Mouse (Mus musculus) limb, embryonic 10.5 days (tissue): ENCODE data around the gene Mef2b. TPM values are rescaled to one million over a fixed set of nuclear protein-coding genes. Genes with fewer than 3 reads are reported as not detected.

Source experiments
- DNase-seq: peaks from one replicate; pipeline ENCODE4 v3.0.0-alpha.2; 2017; ENCODE audit warnings: low spot score
- H3K27ac ChIP-seq: fragments of 300-500 bp; sonication (generic); 2 replicates; pipeline ENCODE4 v1.5.1; 2016; ENCODE audit warnings: mild to moderate bottlenecking
- H3K27me3 ChIP-seq: fragments of 300-500 bp; sonication (generic); 2 replicates; pipeline ENCODE4 v1.6.1; 2016; ENCODE audit warnings: low read depth, mild to moderate bottlenecking; ENCODE audit not compliant: poor library complexity, severe bottlenecking
- H3K36me3 ChIP-seq: fragments of 300-500 bp; sonication (generic); 2 replicates; pipeline ENCODE4 v1.6.1; 2016; ENCODE audit warnings: mild to moderate bottlenecking, moderate library complexity
- H3K4me1 ChIP-seq: fragments of 300-500 bp; sonication (generic); 2 replicates; pipeline ENCODE4 v1.6.1; 2016
- H3K4me3 ChIP-seq: fragments of 300-500 bp; sonication (generic); 2 replicates; pipeline ENCODE4 v1.5.1; 2016; ENCODE audit warnings: mild to moderate bottlenecking, moderate library complexity
- H3K9me3 ChIP-seq: fragments of 300-500 bp; sonication (generic); replicated peaks from 2 replicates; pipeline ENCODE4 v1.6.1; 2016; ENCODE audit warnings: mild to moderate bottlenecking
- WGBS: fragments of 180-500 bp; shearing (Covaris S2); methylation state at CpG from one replicate; pipeline ENCODE4 v1.1.7; 2016; 5-methylcytosine and 5-hydroxymethylcytosine counted together
- polyA plus RNA-seq: library from polyadenylated mRNA; unstranded; fragments of >200 nt; fragmentation: Nextera tagmentation; extraction: Ambion mirVana; gene quantifications from 2 replicates; pipeline ENCODE4 v1.2.1, GENCODE M21; 2016

Gene Mef2b
- 0.29 and 0.60 TPM in 2 replicates for polyA plus RNA-seq

- Histone ChIP-seq H3K27me3 (no peaks in the 10 kb centered on the region), H3K4me1 (peaks cover 20% of the 10 kb centered on the region), H3K27ac (peak within 1 kb of the TSS; percentile 89), H3K4me3 (peak within 1 kb of the TSS; percentile 89), H3K9me3 (no peaks in the 10 kb centered on the region), H3K36me3 (peaks cover 62% of the 10 kb centered on the region)
- DNase-seq: peak; percentile 98
- under 1% methylated on average over 46 of the region's 46 CpGs for WGBS
Observed at GRCm38 (mm10) chr8:70139026-70139857, at the start of gene Mef2b, which contains the start of the genes Rfxank and Borcs8. Mef2b (plus strand) TSS chr8:70139711. Rfxank (minus strand) TSS chr8:70139154. Borcs8 (plus strand) TSS chr8:70139499.

GRCm38 (mm10) chr8:70092786-70093185 is 46.7 kb upstream of the Mef2b start:
- peaks cover 53% of the 10 kb centered on the region for H3K27me3 ChIP-seq
- H3K4me3 ChIP-seq: no peak overlapping the region
- H3K4me1 ChIP-seq: peaks cover 7% of the 10 kb centered on the region
- H3K36me3 ChIP-seq: no peaks in the 10 kb centered on the region
- WGBS: 52% methylated on average over 8 of the region's 8 CpGs
- DNase-seq: no peak
- H3K9me3 ChIP-seq: 0 out of 2 replicates have a peak, but pooled peaks cover 1% of the 10 kb centered on the region
- no peak overlapping the region for H3K27ac ChIP-seq

- H3K4me1 ChIP-seq: no peaks in the 10 kb centered on the region
Observed at GRCm38 (mm10) chr8:70099276-70099675, 40.2 kb upstream of the Mef2b start.

GRCm38 (mm10) chr8:70100241-70100640 is 39.3 kb upstream of the Mef2b start:
- Histone ChIP-seq H3K27me3 (no peaks in the 10 kb centered on the region), H3K4me3 (no peak overlapping the region), H3K27ac (no peak overlapping the region), H3K4me1 (no peaks in the 10 kb centered on the region), H3K9me3 (0 out of 2 replicates have a peak, but pooled peaks cover 1% of the 10 kb centered on the region), H3K36me3 (no peaks in the 10 kb centered on the region)
- WGBS: 88% methylated on average over 8 of the region's 8 CpGs
- DNase-seq: no peak

More at GRCm38 (mm10) chr8:70099276-70099675, 40.2 kb upstream of the Mef2b start:
- peaks cover 1% of the 10 kb centered on the region; the same call in 1 of the 2 replicates for H3K27me3 ChIP-seq
- 75% methylated on average over 8 of the region's 8 CpGs for WGBS
- no peak for DNase-seq
- 0 out of 2 replicates have a peak, but pooled peaks cover 1% of the 10 kb centered on the region for H3K9me3 ChIP-seq
- no peak overlapping the region for H3K27ac ChIP-seq
- H3K4me3 ChIP-seq: no peak overlapping the region
- no peaks in the 10 kb centered on the region for H3K36me3 ChIP-seq

GRCm38 (mm10) chr8:70104506-70104905 is 35.0 kb upstream of the Mef2b start:
- Histone ChIP-seq H3K27ac (no peak overlapping the region), H3K36me3 (no peaks in the 10 kb centered on the region), H3K4me1 (no peaks in the 10 kb centered on the region), H3K4me3 (no peak overlapping the region), H3K27me3 (peaks cover 25% of the 10 kb centered on the region), H3K9me3 (no peaks in the 10 kb centered on the region)
- WGBS: 17% methylated on average over 6 of the region's 6 CpGs
- DNase-seq: no peak

- H3K36me3 ChIP-seq: no peaks in the 10 kb centered on the region
- H3K27ac ChIP-seq: no peak overlapping the region
- no peak for DNase-seq
- no peaks in the 10 kb centered on the region for H3K9me3 ChIP-seq
- no peak overlapping the region for H3K4me3 ChIP-seq
- WGBS: 87% methylated on average over 7 of the region's 7 CpGs
- no peaks in the 10 kb centered on the region for H3K4me1 ChIP-seq
- peaks cover 29% of the 10 kb centered on the region for H3K27me3 ChIP-seq
Observed at GRCm38 (mm10) chr8:70104922-70105321, 34.6 kb upstream of the Mef2b start.

- WGBS: 76% methylated on average over 2 of the region's 2 CpGs
- Histone ChIP-seq H3K4me3 (no peak overlapping the region), H3K4me1 (peaks cover 11% of the 10 kb centered on the region), H3K9me3 (no peaks in the 10 kb centered on the region), H3K27ac (no peak overlapping the region), H3K36me3 (no peaks in the 10 kb centered on the region), H3K27me3 (peaks cover 84% of the 10 kb centered on the region)
- no peak for DNase-seq
Observed at GRCm38 (mm10) chr8:70110451-70110850, 29.1 kb upstream of the Mef2b start.

GRCm38 (mm10) chr8:70111192-70111795 is 28.2 kb upstream of the Mef2b start:
- no peaks in the 10 kb centered on the region for H3K36me3 ChIP-seq
- H3K4me1 ChIP-seq: peaks cover 11% of the 10 kb centered on the region
- DNase-seq: no peak
- peak overlapping the region; percentile 15; the same call in 1 of the 2 replicates for H3K4me3 ChIP-seq
- no peak overlapping the region for H3K27ac ChIP-seq
- no peaks in the 10 kb centered on the region for H3K9me3 ChIP-seq
- H3K27me3 ChIP-seq: peaks cover 93% of the 10 kb centered on the region
- 51% methylated on average over 23 of the region's 23 CpGs for WGBS

GRCm38 (mm10) chr8:70112401-70113016 is 27.0 kb upstream of the Mef2b start:
- peaks cover 100% of the 10 kb centered on the region for H3K27me3 ChIP-seq
- H3K4me3 ChIP-seq: peak overlapping the region; percentile 19; the same call in 1 of the 2 replicates
- no peak overlapping the region for H3K27ac ChIP-seq
- peaks cover 11% of the 10 kb centered on the region for H3K4me1 ChIP-seq
- no peaks in the 10 kb centered on the region for H3K36me3 ChIP-seq
- no peaks in the 10 kb centered on the region for H3K9me3 ChIP-seq
- no peak for DNase-seq
- WGBS: 8% methylated on average over 43 of the region's 43 CpGs

GRCm38 (mm10) chr8:70114488-70114887 is 25.0 kb upstream of the Mef2b start:
- Histone ChIP-seq H3K4me3 (no peak overlapping the region), H3K36me3 (no peaks in the 10 kb centered on the region), H3K9me3 (no peaks in the 10 kb centered on the region), H3K27me3 (peaks cover 100% of the 10 kb centered on the region), H3K27ac (no peak overlapping the region), H3K4me1 (peaks cover 11% of the 10 kb centered on the region)
- 23% methylated on average over 6 of the region's 6 CpGs for WGBS
- no peak for DNase-seq

- H3K9me3 ChIP-seq: no peaks in the 10 kb centered on the region
- H3K27me3 ChIP-seq: peaks cover 100% of the 10 kb centered on the region
- no peak overlapping the region for H3K4me3 ChIP-seq
- DNase-seq: no peak
- H3K4me1 ChIP-seq: peaks cover 11% of the 10 kb centered on the region
- H3K27ac ChIP-seq: no peak overlapping the region
- H3K36me3 ChIP-seq: no peaks in the 10 kb centered on the region
- 69% methylated on average over 13 of the region's 13 CpGs for WGBS
Observed at GRCm38 (mm10) chr8:70114892-70115291, 24.6 kb upstream of the Mef2b start.

GRCm38 (mm10) chr8:70117611-70118010 is 21.9 kb upstream of the Mef2b start:
- no peak overlapping the region for H3K27ac ChIP-seq
- H3K27me3 ChIP-seq: peaks cover 95% of the 10 kb centered on the region
- no peaks in the 10 kb centered on the region for H3K9me3 ChIP-seq
- H3K36me3 ChIP-seq: no peaks in the 10 kb centered on the region
- H3K4me1 ChIP-seq: peaks cover 9% of the 10 kb centered on the region
- no peak overlapping the region for H3K4me3 ChIP-seq
- peak; percentile 66 for DNase-seq
- 6% methylated on average over 9 of the region's 9 CpGs for WGBS
